Mouse (Mus musculus) cerebellum, adult 9-10 months (tissue): ENCODE measurements around the gene Spef1.

ENCODE experiments used
- DNase-seq: peaks from one replicate; pipeline ENCODE4 v3.0.0; 2022

The Spef1 gene

DNA sequence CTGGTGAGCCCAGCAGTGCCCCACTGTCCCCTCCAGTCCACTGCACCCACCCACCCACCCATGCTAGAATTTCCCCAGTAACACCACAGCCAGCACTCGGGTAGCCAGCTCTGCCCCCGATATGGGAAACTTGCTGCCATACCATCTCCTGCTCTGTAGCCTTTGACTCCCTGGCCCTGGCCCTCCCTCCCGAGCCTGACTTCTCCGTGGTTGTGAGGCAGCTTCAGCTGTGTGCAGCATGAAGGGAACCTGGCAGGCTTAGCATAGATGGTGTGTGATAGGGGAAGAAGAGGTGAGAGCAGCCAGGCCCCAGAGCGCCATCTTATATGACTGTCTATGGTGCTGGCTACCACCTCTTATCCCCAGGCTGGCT, 46.6 kb downstream of the Spef1 start:
- DNase-seq, result no peak

GRCm38 (mm10) chr2:131139886-131140532, 47.1 kb downstream of the Spef1 start:
- no peak for DNase-seq

DNA sequence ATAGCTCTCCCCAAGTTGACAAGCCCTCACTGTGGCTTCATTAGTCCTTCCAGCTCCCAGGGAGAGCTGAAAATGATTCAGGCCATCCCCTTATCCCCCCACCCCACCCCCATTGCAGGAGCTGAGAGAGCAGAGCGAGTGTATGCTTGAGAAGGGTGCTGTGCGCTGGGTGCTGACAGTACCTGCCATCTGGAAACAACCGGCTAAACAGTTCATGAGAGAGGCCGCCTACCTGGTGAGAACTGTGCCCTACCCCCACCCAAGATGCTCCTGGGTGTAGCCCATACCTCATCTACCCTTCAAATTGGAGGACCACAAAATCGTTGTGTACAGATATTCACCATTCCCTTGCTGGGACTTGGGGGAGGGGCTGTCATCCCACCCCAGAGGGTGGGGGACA, 47.8 kb downstream of the Spef1 start:
- DNase-seq, result no peak

DNA sequence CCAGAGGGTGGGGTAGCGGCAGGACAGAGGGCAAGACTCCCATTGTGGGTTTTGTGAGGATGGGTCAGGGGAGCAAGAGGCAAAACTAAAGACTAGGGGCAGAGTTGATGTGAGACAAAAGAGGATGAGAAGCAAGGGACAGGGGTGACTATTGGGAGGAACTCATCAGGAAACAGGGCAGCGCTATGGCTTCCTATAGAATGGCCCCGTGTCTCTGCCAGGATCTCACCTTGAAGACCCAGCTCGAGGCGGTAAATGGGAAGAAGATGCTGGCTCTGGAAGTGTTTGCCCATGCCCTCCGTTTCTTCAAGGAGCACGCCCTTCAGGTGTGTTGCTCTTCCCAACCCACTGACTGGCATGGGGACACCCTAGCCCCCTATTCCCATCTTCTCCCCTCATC, 48.3 kb downstream of the Spef1 start:
- DNase-seq, result no peak

- no peak for DNase-seq
These were observed 48.8 kb downstream of the Spef1 start for GRCm38 (mm10) chr2:131138296-131138695.

GRCm38 (mm10) chr2:131135521-131136139, 51.5 kb downstream of the Spef1 start:
- DNase-seq, result no peak

GRCm38 (mm10) chr2:131134826-131135400, 52.2 kb downstream of the Spef1 start:
- DNase-seq, result no peak

DNA sequence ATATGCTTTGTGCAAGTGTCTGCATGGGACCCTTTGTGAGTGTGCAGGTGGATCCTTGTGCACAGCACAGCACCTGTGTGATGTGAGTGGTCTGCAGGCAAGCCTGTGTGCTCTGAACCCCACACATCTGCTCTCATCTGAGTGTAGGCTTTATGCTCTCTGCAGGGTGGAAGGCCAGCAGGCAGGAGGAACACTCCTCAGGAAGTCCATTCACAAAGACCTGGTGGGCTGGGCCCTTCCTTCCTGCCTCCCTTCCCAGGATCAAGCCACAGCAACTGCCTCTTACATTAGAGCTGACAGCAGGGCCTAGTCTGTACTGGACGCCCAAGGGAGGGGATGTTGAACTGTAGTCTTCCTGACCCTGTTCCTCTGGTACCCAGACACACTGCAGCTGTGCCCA, 52.7 kb downstream of the Spef1 start:
- DNase-seq, result no peak

GRCm38 (mm10) chr2:131132930-131133547, 54.0 kb downstream of the Spef1 start, which contains the start of gene Gm11037:
Gm11037 (plus strand) TSS chr2:131133497.
- DNase-seq, result no peak

GRCm38 (mm10) chr2:131132111-131132888, 54.8 kb downstream of the Spef1 start:
- no peak for DNase-seq

GRCm38 (mm10) chr2:131130849-131131248, 56.2 kb downstream of the Spef1 start:
- no peak for DNase-seq

GRCm38 (mm10) chr2:131129836-131130235, 57.2 kb downstream of the Spef1 start:
- no peak for DNase-seq

DNA sequence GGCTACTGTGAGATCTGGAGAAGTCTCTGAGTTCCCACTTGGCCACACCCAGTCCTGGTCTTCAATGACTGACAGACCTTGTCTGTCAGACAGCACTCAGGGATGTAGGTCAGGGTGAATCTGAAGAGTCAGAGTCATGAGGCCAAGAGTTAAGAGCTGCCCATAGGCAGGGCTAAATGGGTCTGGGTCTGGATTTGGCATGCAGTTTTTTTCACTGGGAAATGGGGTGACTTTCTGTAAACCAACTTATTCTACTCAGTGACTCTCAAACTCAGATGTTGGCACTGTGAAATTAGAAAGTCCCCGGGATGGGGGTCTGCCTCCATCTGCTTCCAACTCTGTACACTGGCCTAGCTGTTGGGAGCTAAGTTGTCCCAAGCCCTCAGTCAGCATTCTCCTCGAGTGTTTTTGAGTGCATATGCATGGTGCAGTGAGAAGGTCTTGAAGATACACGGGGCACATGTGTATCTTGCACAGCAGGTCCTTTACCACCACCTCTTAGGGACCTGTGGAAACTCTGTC, 58.4 kb downstream of the Spef1 start:
- DNase-seq, result no peak

DNA sequence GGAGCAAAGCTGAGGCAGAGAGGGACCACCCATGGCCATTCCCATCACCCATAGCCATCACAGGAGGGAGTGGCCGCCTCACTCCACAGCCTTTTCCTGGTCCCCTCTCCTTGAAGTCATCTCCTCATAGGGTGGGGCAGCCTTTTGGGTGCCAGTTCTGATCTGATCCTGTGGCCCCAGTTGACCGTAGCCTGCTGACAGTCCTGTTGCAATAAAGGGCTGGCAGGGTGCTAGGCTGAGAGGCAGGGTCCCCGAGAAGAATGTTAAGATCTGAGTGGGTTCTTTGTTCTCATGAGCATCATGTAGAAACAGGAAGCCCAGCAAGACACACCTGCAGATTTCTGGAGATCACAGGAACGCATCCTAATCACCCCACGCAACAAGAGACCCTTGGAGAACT, 58.9 kb downstream of the Spef1 start:
- no peak for DNase-seq

- no peak for DNase-seq
These were observed 59.8 kb downstream of the Spef1 start, which contains the start of gene Hspa12b for GRCm38 (mm10) chr2:131127161-131127730. Hspa12b (plus strand) TSS chr2:131127280.

- no peak for DNase-seq
These were observed 60.9 kb downstream of the Spef1 start for GRCm38 (mm10) chr2:131125964-131126815.

- DNase-seq, result no peak
These were observed 61.7 kb downstream of the Spef1 start for GRCm38 (mm10) chr2:131125157-131125963.

- no peak for DNase-seq
These were observed 62.9 kb downstream of the Spef1 start for GRCm38 (mm10) chr2:131124166-131124565.
